8 mouse cellular contexts compared by ENCODE assay signal in genomic region chr11:95824071-95824876, GRCm38 (mm10). TPM values are rescaled to one million over a fixed set of nuclear protein-coding genes. Genes with fewer than 3 reads are reported as not detected.
DNase-seq lines count a peak whose midpoint lies in the region; ATAC-seq and TF ChIP-seq lines count a peak whose summit lies in the region.

Gene Phospho1 (plus strand): TSS chr11:95824499.

- peaks cover 3% of the 10 kb centered on the region; the same call in 1 of the 2 replicates for H3K9me3 ChIP-seq in erythroblast, embryonic 14.5 days (ENCODE audit: control insufficient read depth, low read length)
- no peaks in the 10 kb centered on the region for H3K9me3 ChIP-seq in heart, embryonic 12.5 days (replicated peaks)
- H3K9me3 ChIP-seq in liver, embryonic 14.5 days (ENCODE audit: control insufficient read depth, low read length): no peaks in the 10 kb centered on the region
- no peaks in the 10 kb centered on the region for H3K9me3 ChIP-seq in neural tube, embryonic 11.5 days (ENCODE audit: control insufficient read depth, low read length)
- H3K9me3 ChIP-seq in stomach, postnatal 0 days (ENCODE audit: control insufficient read depth, low read length): no peaks in the 10 kb centered on the region

- TF ChIP-seq POLR2A in brain, embryonic 14.5 days (IDR thresholded peaks at IDR 0.05; ENCODE audit: borderline replicate concordance, extremely low read depth, insufficient read depth, insufficient read length, poor library complexity, severe bottlenecking): peak; percentile 74; the same call in 1 of the 2 replicates

- H3K27me3 ChIP-seq in erythroblast, embryonic 14.5 days (ENCODE audit: control insufficient read depth): peaks cover 32% of the 10 kb centered on the region
- peaks cover 26% of the 10 kb centered on the region for H3K27me3 ChIP-seq in heart, embryonic 12.5 days (replicated peaks)
- H3K27me3 ChIP-seq in liver, embryonic 14.5 days (ENCODE audit: control insufficient read depth, insufficient read depth, low read length): peaks cover 15% of the 10 kb centered on the region
- peaks cover 39% of the 10 kb centered on the region for H3K27me3 ChIP-seq in neural tube, embryonic 11.5 days (ENCODE audit: control insufficient read depth, insufficient read depth, low read length)
- H3K27me3 ChIP-seq in stomach, postnatal 0 days (ENCODE audit: control insufficient read depth, insufficient read depth, low read length): peaks cover 4% of the 10 kb centered on the region; the same call in 1 of the 2 replicates

- H3K4me3 ChIP-seq in erythroblast, embryonic 14.5 days (replicated peaks): peak within 1 kb of the TSS; percentile 100
- H3K4me3 ChIP-seq in heart, embryonic 12.5 days: peak within 1 kb of the TSS; percentile 70
- peak within 1 kb of the TSS; percentile 76 to 84 for H3K4me3 ChIP-seq in liver, embryonic 14.5 days (ENCODE audit: insufficient read depth in 1 of 2, low read depth in 2 of 2, low read length in 2 of 2)
- peak within 1 kb of the TSS; percentile 60 for H3K4me3 ChIP-seq in neural tube, embryonic 11.5 days (ENCODE audit: low read depth, low read length)
- peak within 1 kb of the TSS; percentile 56 for H3K4me3 ChIP-seq in stomach, postnatal 0 days (ENCODE audit: low read depth, low read length)

- H3K27ac ChIP-seq in heart, embryonic 12.5 days (ENCODE audit: poor library complexity, severe bottlenecking): no peak within 1 kb of the TSS
- H3K27ac ChIP-seq in liver, embryonic 14.5 days: peak within 1 kb of the TSS; percentile 53
- H3K27ac ChIP-seq in neural tube, embryonic 11.5 days (ENCODE audit: low read depth, low read length): no peak within 1 kb of the TSS
- peak within 1 kb of the TSS; percentile 30; the same call in 1 of the 2 replicates for H3K27ac ChIP-seq in stomach, postnatal 0 days (replicated peaks)

- H3K9ac ChIP-seq in heart, embryonic 12.5 days: peak within 1 kb of the TSS; percentile 81
- peak within 1 kb of the TSS; percentile 96 for H3K9ac ChIP-seq in liver, embryonic 14.5 days (replicated peaks)
- peak within 1 kb of the TSS; percentile 62 for H3K9ac ChIP-seq in neural tube, embryonic 11.5 days (ENCODE audit: low read length)
- peak within 1 kb of the TSS; percentile 70 for H3K9ac ChIP-seq in stomach, postnatal 0 days (ENCODE audit: low read length)

- TF ChIP-seq CTCF in brain, embryonic 14.5 days (IDR thresholded peaks at IDR 0.05; ENCODE audit: borderline replicate concordance, extremely low read depth, insufficient read depth, insufficient read length): no peak
- TF ChIP-seq CTCF in liver, embryonic 14.5 days (IDR thresholded peaks at IDR 0.05; ENCODE audit: low read depth): peak; percentile 22; the same call in 1 of the 2 replicates
- no peak for TF ChIP-seq CTCF in stomach, postnatal 0 days (IDR thresholded peaks at IDR 0.05; ENCODE audit: low read depth)

- peak within 1 kb of the TSS; percentile 95 for H3K4me2 ChIP-seq in heart, embryonic 12.5 days
- H3K4me2 ChIP-seq in liver, embryonic 14.5 days (ENCODE audit: low read depth): peak within 1 kb of the TSS; percentile 80
- peak within 1 kb of the TSS; percentile 97 for H3K4me2 ChIP-seq in neural tube, embryonic 11.5 days (ENCODE audit: low read depth)
- H3K4me2 ChIP-seq in stomach, postnatal 0 days (replicated peaks; ENCODE audit: low read depth): peak within 1 kb of the TSS; percentile 91

- peaks cover 87% of the 10 kb centered on the region for H3K4me1 ChIP-seq in erythroblast, embryonic 14.5 days (ENCODE audit: control insufficient read depth)
- H3K4me1 ChIP-seq in heart, embryonic 12.5 days (replicated peaks): peaks cover 14% of the 10 kb centered on the region; the same call in 1 of the 2 replicates
- H3K4me1 ChIP-seq in liver, embryonic 14.5 days (replicated peaks; ENCODE audit: control insufficient read depth in 2 of 2, insufficient read depth in 2 of 2, low read length in 1 of 2): peaks cover 22 to 46% of the 10 kb centered on the region in 2 experiments
- peaks cover 6% of the 10 kb centered on the region; the same call in 1 of the 2 replicates for H3K4me1 ChIP-seq in neural tube, embryonic 11.5 days (ENCODE audit: control insufficient read depth, insufficient read depth, low read length)
- no peaks in the 10 kb centered on the region; the same call in 1 of the 2 replicates for H3K4me1 ChIP-seq in stomach, postnatal 0 days (replicated peaks; ENCODE audit: control insufficient read depth, insufficient read depth)

- H3K36me3 ChIP-seq in erythroblast, embryonic 14.5 days (ENCODE audit: control insufficient read depth): peaks cover 19% of the 10 kb centered on the region
- no peaks in the 10 kb centered on the region for H3K36me3 ChIP-seq in heart, embryonic 12.5 days
- H3K36me3 ChIP-seq in liver, embryonic 14.5 days (replicated peaks; ENCODE audit: control insufficient read depth, insufficient read depth, low read depth): no peaks in the 10 kb centered on the region
- no peaks in the 10 kb centered on the region for H3K36me3 ChIP-seq in neural tube, embryonic 11.5 days (ENCODE audit: control insufficient read depth, insufficient read depth, low read length)
- no peaks in the 10 kb centered on the region for H3K36me3 ChIP-seq in stomach, postnatal 0 days (ENCODE audit: control insufficient read depth, insufficient read depth, low read length)

- ATAC-seq in heart, embryonic 12.5 days (ENCODE audit: insufficient number of reproducible peaks, low FRiP score): peak; percentile 97
- peak; percentile 94 for ATAC-seq in liver, embryonic 14.5 days (ENCODE audit: insufficient read depth)
- peak; percentile 98 for ATAC-seq in neural tube, embryonic 11.5 days (ENCODE audit: insufficient read depth, low FRiP score, low TSS enrichment)
- ATAC-seq in stomach, postnatal 0 days (ENCODE audit: low FRiP score, low TSS enrichment): peak; percentile 92

- no peak for TF ChIP-seq EP300 in liver, embryonic 14.5 days (IDR thresholded peaks at IDR 0.05; ENCODE audit: low read depth)
- no peak for TF ChIP-seq EP300 in stomach, postnatal 0 days (optimal IDR thresholded peaks at IDR 0.05)

- DNase-seq in CD4-positive helper T cell, adult 2 months (ENCODE audit: low read depth, low spot score): peak; percentile 94
- peak; percentile 95 for DNase-seq in brain, embryonic 14.5 days (ENCODE audit: low read depth)
- DNase-seq in kidney, postnatal 10 days: peak; percentile 96
- peak; percentile 79 to 86 (median 82) for DNase-seq in liver, embryonic 14.5 days (ENCODE audit: low read depth in 3 of 3, low spot score in 3 of 3)
- peak; percentile 95 for DNase-seq in neural tube, embryonic 11.5 days (ENCODE audit: low spot score)
- peak; percentile 92 for DNase-seq in stomach, postnatal 0 days (ENCODE audit: low spot score)

- under 1% methylated on average over 77 of the region's 78 CpGs for WGBS in heart, embryonic 12.5 days
- WGBS in liver, embryonic 14.5 days (ENCODE audit: insufficient replicate concordance): under 1% methylated on average over 70 of the region's 78 CpGs
- WGBS in neural tube, embryonic 11.5 days: under 1% methylated on average over 66 of the region's 78 CpGs
- WGBS in stomach, postnatal 0 days: under 1% methylated on average over 57 of the region's 78 CpGs

RNA-seq across cellular contexts. Expression of gene Phospho1, which starts in this region (rescaled TPM):
- polyA plus RNA-seq in brain, embryonic 14.5 days (2012; rRNA removed): 0.67 and 9.9 TPM in 2 replicates
- 161 and 210 TPM in 2 replicates for polyA plus RNA-seq in erythroblast, embryonic 14.5 days (2012)
- 0.65 and 0.66 TPM in 2 replicates for polyA plus RNA-seq in heart, embryonic 12.5 days (2016; fragmentation: Nextera tagmentation; extraction: Ambion mirVana)
- polyA plus RNA-seq in liver, embryonic 14.5 days (2012; rRNA removed): 21.4 and 22.0 TPM in 2 replicates
- polyA plus RNA-seq in liver, embryonic 14.5 days (2014; fragmentation: Nextera tagmentation; extraction: Ambion mirVana): 5.7 and 6.6 TPM in 2 replicates
- not detected in 2 replicates for polyA plus RNA-seq in neural tube, embryonic 11.5 days (2014; fragmentation: Nextera tagmentation; extraction: Ambion mirVana)
- 0.40 and 0.45 TPM in 2 replicates for polyA plus RNA-seq in stomach, postnatal 0 days (2015; fragmentation: Nextera tagmentation; extraction: Ambion mirVana)

Comparison
In these comparisons a context has a peak if more than half of its experiments do, and no peak if none do; other contexts are left out.
1. Peak in ATAC-seq, H3K4me3 ChIP-seq, H3K9ac ChIP-seq and H3K4me2 ChIP-seq in heart, embryonic 12.5 days; RNA of the gene not detected or under 1 TPM.
2. Peak in DNase-seq, ATAC-seq, H3K4me3 ChIP-seq, H3K9ac ChIP-seq and H3K4me2 ChIP-seq in neural tube, embryonic 11.5 days; RNA of the gene not detected or under 1 TPM.
3. Peak in DNase-seq, ATAC-seq, H3K4me3 ChIP-seq, H3K27ac ChIP-seq, H3K9ac ChIP-seq and H3K4me2 ChIP-seq in stomach, postnatal 0 days; RNA of the gene not detected or under 1 TPM.